Mouse (Mus musculus): ENCODE measurements around the gene Zswim8. TPM values are rescaled to one million over a fixed set of nuclear protein-coding genes. Genes with fewer than 3 reads are reported as not detected.
"Not testable (repeated sequence)": the region's sequence is repeated elsewhere in the genome, so short reads cannot be mapped to it uniquely, and the experiment has no call there.

The Zswim8 gene
- polyA plus RNA-seq, 1 experiment: 136 TPM

DNA sequence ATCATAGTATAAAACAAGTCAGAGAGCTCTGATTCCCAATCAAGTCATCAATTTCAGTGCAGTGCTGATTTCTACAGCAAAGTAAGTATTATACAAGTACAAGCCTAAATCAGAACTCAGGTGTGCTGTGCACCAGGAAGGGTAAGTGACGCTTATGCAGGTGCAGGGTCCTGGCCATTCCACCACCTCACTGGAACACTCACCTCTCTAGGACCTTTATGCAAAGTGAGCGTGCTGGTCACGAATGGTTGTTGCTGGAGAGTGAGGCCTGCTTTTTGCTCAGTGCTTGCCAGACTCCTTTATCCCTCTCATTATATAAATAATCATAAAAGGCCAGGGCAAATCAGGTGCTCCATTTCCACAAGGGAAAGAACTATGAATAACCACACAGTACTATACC is 7.0 kb upstream of the Zswim8 start:
- 70% methylated on average over 3 of the region's 3 CpGs for WGBS
- Histone ChIP-seq H3K4me3 (ENCODE audit: insufficient read depth, low read depth, low read length) (no peak overlapping the region), H3K4me1 (ENCODE audit: control insufficient read depth, insufficient read depth, low read length) (peaks cover 13% of the 10 kb centered on the region; the same call in 1 of the 2 replicates), H3K36me3 (ENCODE audit: control insufficient read depth, insufficient read depth, low read length) (no peaks in the 10 kb centered on the region), H3K27ac (ENCODE audit: insufficient read depth, low read depth, low read length) (no peak overlapping the region), H3K27me3 (replicated peaks; ENCODE audit: control insufficient read depth, insufficient read depth, low read length) (no peaks in the 10 kb centered on the region)
- DNase-seq: no peak
- TF ChIP-seq POLR2A (IDR thresholded peaks at IDR 0.05; ENCODE audit: low read depth, low read length): no peak
- TF ChIP-seq CTCF (conservative IDR thresholded peaks at IDR 0.05; ENCODE audit: insufficient read depth, insufficient read length, low read depth, low read length): no peak

DNA sequence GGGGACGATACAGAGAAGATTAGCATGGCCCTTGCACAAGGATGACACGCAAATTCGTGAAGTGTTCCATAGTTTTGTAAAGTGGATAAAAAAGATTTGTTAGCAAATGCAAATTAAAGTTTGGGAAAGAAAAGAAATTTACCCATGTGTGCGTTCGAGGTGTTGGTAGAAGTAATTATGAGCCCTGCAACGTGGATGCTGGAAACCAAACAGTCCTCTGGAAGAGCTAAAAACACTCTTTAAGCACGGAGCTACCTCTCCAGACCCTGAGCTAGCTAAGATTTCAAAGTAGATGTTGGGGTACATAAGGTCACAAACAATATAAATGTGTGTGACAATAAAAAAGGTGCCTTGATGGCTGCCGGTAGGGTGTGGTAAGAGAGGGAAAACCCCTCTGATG is 5.8 kb upstream of the Zswim8 start:
- no peak for DNase-seq

DNA sequence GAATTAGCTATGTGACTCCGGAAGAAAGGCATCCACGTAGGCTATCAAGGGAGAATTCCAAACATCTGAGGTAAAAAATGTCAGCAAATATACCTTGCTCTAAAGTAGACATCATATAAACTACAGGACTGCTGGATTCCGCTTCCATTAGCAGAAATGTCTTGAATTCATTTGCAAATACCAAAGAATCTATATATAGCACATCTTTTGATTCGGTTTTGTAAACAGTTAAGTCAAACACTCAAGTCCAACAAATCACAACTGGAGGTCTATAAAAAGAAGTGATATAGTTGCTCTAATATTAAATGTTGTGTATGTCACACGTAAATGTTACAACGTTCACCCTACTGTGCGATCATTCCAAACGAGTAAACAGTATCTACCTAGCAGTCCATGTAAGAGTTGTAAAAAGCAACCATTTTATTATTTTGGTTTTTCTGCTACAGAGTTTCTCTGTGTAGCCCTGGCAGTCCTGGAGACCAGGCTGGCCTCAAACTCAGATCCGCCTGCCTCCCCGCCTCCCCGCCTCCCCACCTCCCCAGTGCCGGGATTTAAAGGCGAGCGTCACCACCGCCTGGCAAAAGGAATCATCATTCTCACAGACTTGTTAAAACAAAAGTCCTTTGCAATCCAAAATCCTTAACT is 5.1 kb upstream of the Zswim8 start:
- peak overlapping the region; percentile 89 for H3K4me3 ChIP-seq (ENCODE audit: insufficient read depth, low read depth, low read length)
- 7% methylated on average over 15 of the region's 15 CpGs for WGBS
- H3K4me1 ChIP-seq (ENCODE audit: control insufficient read depth, insufficient read depth, low read length): peaks cover 5% of the 10 kb centered on the region; the same call in 1 of the 2 replicates
- TF ChIP-seq POLR2A (IDR thresholded peaks at IDR 0.05; ENCODE audit: low read depth, low read length) (no peak), CTCF (conservative IDR thresholded peaks at IDR 0.05; ENCODE audit: insufficient read depth, insufficient read length, low read depth, low read length) (no peak)
- peak overlapping the region; percentile 87 for H3K27ac ChIP-seq (ENCODE audit: insufficient read depth, low read depth, low read length)
- no peaks in the 10 kb centered on the region for H3K36me3 ChIP-seq (ENCODE audit: control insufficient read depth, insufficient read depth, low read length)
- no peak for DNase-seq
- no peaks in the 10 kb centered on the region for H3K27me3 ChIP-seq (replicated peaks; ENCODE audit: control insufficient read depth, insufficient read depth, low read length)

More for the DNA sequence above, 5.8 kb upstream of the Zswim8 start:
- Histone ChIP-seq H3K27me3 (replicated peaks; ENCODE audit: control insufficient read depth, insufficient read depth, low read length) (no peaks in the 10 kb centered on the region), H3K36me3 (ENCODE audit: control insufficient read depth, insufficient read depth, low read length) (no peaks in the 10 kb centered on the region), H3K4me1 (ENCODE audit: control insufficient read depth, insufficient read depth, low read length) (peaks cover 9% of the 10 kb centered on the region; the same call in 1 of the 2 replicates), H3K4me3 (ENCODE audit: insufficient read depth, low read depth, low read length) (0 out of 2 replicates have a peak overlapping the region, but pooled peaks have one; percentile 6), H3K27ac (ENCODE audit: insufficient read depth, low read depth, low read length) (no peak overlapping the region)
- WGBS: 71% methylated on average over 8 of the region's 8 CpGs
- TF ChIP-seq CTCF (conservative IDR thresholded peaks at IDR 0.05; ENCODE audit: insufficient read depth, insufficient read length, low read depth, low read length): no peak
- TF ChIP-seq POLR2A (IDR thresholded peaks at IDR 0.05; ENCODE audit: low read depth, low read length): no peak

DNA sequence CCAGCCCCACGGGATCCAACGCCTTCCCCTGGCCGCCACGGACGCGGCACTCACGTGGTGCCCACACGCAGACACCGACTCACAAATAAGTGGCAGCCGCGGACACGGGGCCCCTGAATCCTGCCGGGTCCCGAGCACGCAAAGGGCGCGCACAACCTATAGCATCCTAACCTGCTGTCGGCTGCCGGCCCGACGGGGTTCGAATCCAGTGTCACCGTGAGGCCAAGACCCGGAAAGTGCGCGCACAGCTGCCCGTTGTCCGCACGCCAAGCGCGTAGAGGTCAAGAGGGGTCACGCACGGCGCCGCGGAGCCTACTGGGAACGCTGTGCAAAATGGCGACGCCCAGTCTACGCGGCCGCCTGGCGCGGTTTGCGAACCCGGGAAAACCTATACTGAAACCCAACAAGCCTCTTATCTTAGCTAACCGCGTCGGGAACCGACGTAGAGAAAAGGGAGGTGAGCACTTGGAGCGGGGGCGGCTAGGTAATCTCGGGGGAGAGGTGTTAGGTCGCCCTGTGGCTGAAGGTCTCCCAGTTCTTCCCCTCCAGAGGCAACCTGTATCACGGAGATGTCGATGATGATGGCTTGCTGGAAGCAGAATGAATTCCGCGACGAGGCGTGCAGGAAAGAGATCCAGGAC is 4.5 kb upstream of the Zswim8 start, which contains the start of gene Chchd1:
TSS of gene Chchd1 (plus strand) at position 266 of the 641 bp plus-strand sequence.
- WGBS: under 1% methylated on average over 61 of the region's 61 CpGs
- peak; percentile 94 for DNase-seq
- Histone ChIP-seq H3K27ac (ENCODE audit: insufficient read depth, low read depth, low read length) (peak within 1 kb of the TSS; percentile 87), H3K36me3 (ENCODE audit: control insufficient read depth, insufficient read depth, low read length) (no peaks in the 10 kb centered on the region), H3K27me3 (replicated peaks; ENCODE audit: control insufficient read depth, insufficient read depth, low read length) (no peaks in the 10 kb centered on the region), H3K4me1 (ENCODE audit: control insufficient read depth, insufficient read depth, low read length) (peaks cover 5% of the 10 kb centered on the region; the same call in 1 of the 2 replicates), H3K4me3 (ENCODE audit: insufficient read depth, low read depth, low read length) (peak within 1 kb of the TSS; percentile 89)
- TF ChIP-seq CTCF (conservative IDR thresholded peaks at IDR 0.05; ENCODE audit: insufficient read depth, insufficient read length, low read depth, low read length) (no peak), POLR2A (IDR thresholded peaks at IDR 0.05; ENCODE audit: low read depth, low read length) (peak; percentile 39)

DNA sequence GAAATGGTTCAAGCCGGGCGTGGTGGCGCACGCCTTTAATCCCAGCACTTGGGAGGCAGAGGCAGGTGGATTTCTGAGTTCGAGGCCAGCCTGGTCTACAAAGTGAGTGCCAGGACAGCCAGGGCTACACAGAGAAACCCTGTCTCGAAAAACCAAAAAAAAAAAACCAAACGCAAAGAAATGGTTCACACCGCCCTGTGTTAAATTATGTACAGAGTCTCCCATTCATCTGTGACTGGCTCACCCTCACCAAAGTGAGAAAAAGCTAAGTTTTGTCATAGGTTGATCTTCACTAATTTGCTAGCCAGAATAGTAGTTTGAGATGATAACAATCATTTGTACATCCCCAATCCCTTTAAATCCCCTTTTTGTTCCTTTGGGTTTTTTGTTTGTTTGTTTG is 3.9 kb upstream of the Zswim8 start:
- H3K27me3 ChIP-seq (replicated peaks; ENCODE audit: control insufficient read depth, insufficient read depth, low read length); H3K36me3 ChIP-seq (ENCODE audit: control insufficient read depth, insufficient read depth, low read length); DNase-seq; H3K4me1 ChIP-seq (ENCODE audit: control insufficient read depth, insufficient read depth, low read length): not testable (repeated sequence)
- peak overlapping the region; percentile 78; the same call in 1 of the 2 replicates for H3K27ac ChIP-seq (ENCODE audit: insufficient read depth, low read depth, low read length)
- peak overlapping the region; percentile 89 for H3K4me3 ChIP-seq (ENCODE audit: insufficient read depth, low read depth, low read length)
- 8% methylated on average over 8 of the region's 8 CpGs for WGBS

DNA sequence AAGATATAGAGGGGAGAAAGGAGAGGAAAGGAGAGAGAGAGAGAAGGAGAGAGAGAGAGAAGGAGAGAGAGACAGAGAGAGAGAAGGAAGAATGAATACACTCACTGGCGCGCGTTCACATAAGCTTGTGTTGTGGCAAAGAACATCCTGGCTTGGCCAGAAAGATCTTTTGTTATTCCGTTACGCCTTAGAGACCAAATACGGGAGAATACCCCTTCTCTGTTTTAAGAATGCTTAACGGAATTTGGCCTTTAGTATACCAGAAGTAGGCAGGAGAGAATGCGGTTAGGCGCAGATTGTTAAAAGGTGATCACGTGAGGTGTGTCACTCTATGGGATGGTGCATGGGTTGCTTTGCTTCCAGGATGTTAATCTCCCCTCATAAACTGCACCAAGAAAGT is 887 bp downstream of the Zswim8 start:
- 2% methylated on average over 10 of the region's 10 CpGs for WGBS
- DNase-seq: no peak
- Histone ChIP-seq H3K4me3 (ENCODE audit: insufficient read depth, low read depth, low read length) (peak overlapping the region; percentile 66), H3K36me3 (ENCODE audit: control insufficient read depth, insufficient read depth, low read length) (no peaks in the 10 kb centered on the region; the same call in 1 of the 2 replicates), H3K27me3 (replicated peaks; ENCODE audit: control insufficient read depth, insufficient read depth, low read length) (no peaks in the 10 kb centered on the region), H3K27ac (ENCODE audit: insufficient read depth, low read depth, low read length) (no peak overlapping the region), H3K4me1 (ENCODE audit: control insufficient read depth, insufficient read depth, low read length) (peaks cover 10% of the 10 kb centered on the region; the same call in 1 of the 2 replicates)
- TF ChIP-seq CTCF (conservative IDR thresholded peaks at IDR 0.05; ENCODE audit: insufficient read depth, insufficient read length, low read depth, low read length): no peak

DNA sequence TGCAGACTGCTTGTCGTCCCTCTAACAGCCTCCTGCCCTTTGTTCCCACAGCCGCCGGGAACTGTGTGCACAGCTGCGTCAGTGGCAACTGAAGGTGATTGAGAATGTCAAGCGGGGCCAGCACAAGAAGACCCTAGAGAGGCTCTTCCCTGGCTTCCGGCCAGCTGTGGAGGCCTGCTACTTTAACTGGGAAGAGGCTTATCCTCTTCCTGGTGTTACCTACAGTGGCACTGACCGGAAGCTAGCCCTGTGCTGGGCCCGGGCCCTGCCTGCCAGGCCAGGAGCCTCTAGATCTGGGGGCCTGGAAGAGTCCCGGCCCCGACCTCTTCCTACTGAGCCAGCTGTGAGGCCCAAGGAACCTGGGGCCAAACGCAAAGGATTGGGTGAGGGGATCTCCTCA is 6.5 kb downstream of the Zswim8 start:
- WGBS: 76% methylated on average over 11 of the region's 11 CpGs
- no peaks in the 10 kb centered on the region for H3K27me3 ChIP-seq (replicated peaks; ENCODE audit: control insufficient read depth, insufficient read depth, low read length)
- no peak overlapping the region for H3K27ac ChIP-seq (ENCODE audit: insufficient read depth, low read depth, low read length)
- 0 out of 2 replicates have a peak, but pooled peaks cover 2% of the 10 kb centered on the region for H3K4me1 ChIP-seq (ENCODE audit: control insufficient read depth, insufficient read depth, low read length)
- peaks cover 2% of the 10 kb centered on the region; the same call in 1 of the 2 replicates for H3K36me3 ChIP-seq (ENCODE audit: control insufficient read depth, insufficient read depth, low read length)
- no peak for DNase-seq
- no peak for TF ChIP-seq CTCF (conservative IDR thresholded peaks at IDR 0.05; ENCODE audit: insufficient read depth, insufficient read length, low read depth, low read length)
- TF ChIP-seq POLR2A (IDR thresholded peaks at IDR 0.05; ENCODE audit: low read depth, low read length): no peak
- no peak overlapping the region for H3K4me3 ChIP-seq (ENCODE audit: insufficient read depth, low read depth, low read length)
